Comparison of ENCODE assay signal across 13 mouse cellular contexts in genomic region chr7:132437431-132437830, GRCm38 (mm10).
"Had no signal": no experiment of that assay in that cellular context is flagged by ENCODE, and none has a peak within 500 bp of the region (broad histone marks: within the 10 kb centered on the region; RNA-seq: fewer than 3 reads in every experiment).

No protein-coding gene starts in this region.

- H3K27me3 ChIP-seq: midbrain, embryonic 13.5 days; midbrain, embryonic 15.5 days; neural tube, embryonic 13.5 days; neural tube, embryonic 15.5 days; stomach, embryonic 15.5 days had no signal

- ATAC-seq: midbrain, embryonic 13.5 days; midbrain, embryonic 15.5 days had no signal

- DNase-seq: lung, adult 18-20 months; lung, embryonic 14.5 days; lung, postnatal 10 days; lung, postnatal 4 days; right cerebral cortex, adult 18-20 months; thymus, adult 2 months; thymus, postnatal 25 days; thymus, postnatal 4 days had no signal
